Mouse (Mus musculus): ENCODE measurements around the gene Ppp1ca.

Gene Ppp1ca

GRCm38 (mm10) chr19:4184976-4185975 lies 6.6 kb upstream of the Ppp1ca start:
- peak; percentile 84 to 85 for DNase-seq (ENCODE audit: low spot score in 2 of 2)

DNA sequence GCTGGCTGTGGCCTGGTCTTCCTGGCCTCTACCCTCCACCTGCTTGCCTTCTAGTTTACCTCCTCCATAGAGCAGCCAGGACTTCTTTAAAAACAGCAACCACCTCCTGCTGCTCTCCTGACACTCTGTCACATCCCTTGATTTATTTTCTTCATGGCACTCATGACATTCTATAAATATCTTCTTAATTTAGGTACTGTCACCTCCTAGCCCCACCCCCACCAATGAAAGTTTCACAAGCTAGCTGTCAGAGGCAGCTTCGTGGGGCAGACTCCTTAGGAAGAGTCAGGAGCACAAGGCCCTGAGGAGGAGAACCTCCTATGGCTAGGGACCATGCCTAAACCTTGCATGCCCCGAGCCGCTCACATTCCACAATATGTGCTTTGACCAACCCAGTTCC lies 4.6 kb upstream of the Ppp1ca start:
- DNase-seq (ENCODE audit: low spot score in 2 of 2) = no peak

- DNase-seq (ENCODE audit: low spot score in 2 of 2) = no peak
Measured at GRCm38 (mm10) chr19:4189051-4189620, 2.7 kb upstream of the Ppp1ca start.

DNA sequence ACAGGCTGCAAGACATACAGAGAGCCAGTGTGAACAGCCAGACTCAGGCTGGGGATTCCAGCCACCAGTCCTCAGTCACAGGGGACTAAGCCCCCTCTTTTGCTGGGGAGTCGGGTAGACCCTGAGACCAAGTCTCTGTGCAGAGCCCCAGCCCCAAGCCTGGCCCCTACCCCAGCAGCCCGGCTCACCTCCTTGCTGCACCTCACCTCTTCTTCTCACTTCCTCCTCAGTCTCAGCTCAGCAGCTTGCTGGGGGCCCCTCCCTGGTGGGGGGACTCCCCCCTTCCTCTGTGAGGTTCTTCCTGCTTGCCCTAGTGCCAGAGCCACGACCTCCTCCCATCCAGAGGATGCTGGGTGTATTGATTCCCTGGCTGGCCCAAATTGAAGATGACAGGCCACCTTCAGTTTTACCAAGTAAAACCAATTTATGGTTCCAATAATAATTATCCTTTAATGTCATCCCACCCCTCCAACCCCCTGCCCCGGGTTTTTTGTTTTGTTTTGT lies 982 bp upstream of the Ppp1ca start, which contains the start of gene Tbc1d10c:
Gene Tbc1d10c (minus strand): TSS at position 454 of the 504 bp plus-strand sequence.
- peak; percentile 87 to 91 for DNase-seq (ENCODE audit: low spot score in 2 of 2)

- no peak for DNase-seq (ENCODE audit: low spot score in 2 of 2)
Measured at GRCm38 (mm10) chr19:4192251-4192985, 553 bp downstream of the Ppp1ca start.

GRCm38 (mm10) chr19:4193129-4193528 lies 1.3 kb downstream of the Ppp1ca start:
- DNase-seq (ENCODE audit: low spot score in 2 of 2) = no peak

GRCm38 (mm10) chr19:4194021-4194724 lies 2.3 kb downstream of the Ppp1ca start:
- no peak for DNase-seq (ENCODE audit: low spot score in 2 of 2)

GRCm38 (mm10) chr19:4194776-4195650 lies 3.1 kb downstream of the Ppp1ca start:
- no peak for DNase-seq (ENCODE audit: low spot score in 2 of 2)

- DNase-seq (ENCODE audit: low spot score in 2 of 2) = no peak
Measured at GRCm38 (mm10) chr19:4196048-4196447, 4.2 kb downstream of the Ppp1ca start.

- no peak for DNase-seq (ENCODE audit: low spot score in 2 of 2)
Measured at GRCm38 (mm10) chr19:4196548-4196947, 4.7 kb downstream of the Ppp1ca start.

DNA sequence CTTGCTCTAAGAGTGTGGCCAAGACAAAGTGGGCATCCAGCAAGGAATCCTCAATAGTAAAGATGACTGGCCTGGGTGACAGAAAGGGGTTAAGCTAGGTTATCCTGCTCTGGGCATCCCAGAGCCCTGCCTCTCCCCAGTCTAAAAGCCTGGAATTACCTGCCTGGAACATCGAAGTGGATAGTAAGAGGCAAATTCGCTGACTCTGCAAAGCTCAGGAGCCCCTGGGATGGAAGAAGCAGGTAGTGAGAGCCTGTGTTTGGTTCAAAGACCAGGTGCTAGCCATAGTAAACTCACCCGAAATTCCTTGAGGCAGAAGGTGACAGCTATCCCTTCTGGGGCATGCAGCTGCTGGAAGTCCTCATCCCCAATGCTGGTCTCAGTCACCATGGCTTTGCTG lies 5.3 kb downstream of the Ppp1ca start:
- no peak for DNase-seq (ENCODE audit: low spot score in 2 of 2)

- peak; percentile 95 for DNase-seq (ENCODE audit: low spot score in 2 of 2)
Measured at GRCm38 (mm10) chr19:4201291-4201909, 9.5 kb downstream of the Ppp1ca start, which contains the start of gene Rad9a. TSS of gene Rad9a (minus strand) at chr19:4201662.

GRCm38 (mm10) chr19:4202149-4202548 lies 10.3 kb downstream of the Ppp1ca start:
- no peak for DNase-seq (ENCODE audit: low spot score in 2 of 2)

- DNase-seq (ENCODE audit: low spot score in 2 of 2) = no peak
Measured at GRCm38 (mm10) chr19:4203148-4203547, 11.3 kb downstream of the Ppp1ca start.

- peak in 1 of 2 experiments; percentile 48 for DNase-seq (ENCODE audit: low spot score in 2 of 2)
Measured at GRCm38 (mm10) chr19:4203604-4204326, 11.9 kb downstream of the Ppp1ca start.

GRCm38 (mm10) chr19:4204889-4205288 lies 13.0 kb downstream of the Ppp1ca start:
- DNase-seq (ENCODE audit: low spot score in 2 of 2) = no peak

DNA sequence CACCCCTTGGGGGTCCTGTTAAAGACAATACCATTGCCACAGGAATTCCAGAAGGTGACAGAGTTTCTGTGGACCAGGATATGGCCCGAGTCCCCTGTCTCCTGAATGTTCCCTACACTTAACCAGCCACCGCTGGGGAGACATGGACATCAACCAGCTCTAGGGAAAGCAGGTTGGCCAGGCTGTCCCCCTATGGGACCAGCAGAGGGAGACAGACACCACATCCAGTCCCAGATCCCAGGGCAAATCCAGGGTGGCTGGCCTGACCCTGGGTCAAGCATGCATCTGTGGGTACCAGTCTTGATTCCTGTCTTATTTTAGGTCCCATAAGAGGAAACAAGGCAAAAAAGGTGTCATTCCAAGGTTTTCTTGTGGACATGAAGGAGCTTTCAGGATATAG lies 15.1 kb downstream of the Ppp1ca start:
- peak in 1 of 2 experiments; percentile 48 for DNase-seq (ENCODE audit: low spot score in 2 of 2)

- DNase-seq (ENCODE audit: low spot score in 2 of 2) = no peak
Measured at GRCm38 (mm10) chr19:4208563-4208962, 16.7 kb downstream of the Ppp1ca start.
